Mouse (Mus musculus) colon, adult 2 months (tissue): ENCODE measurements around the gene Il10ra. TPM values are rescaled to one million over a fixed set of nuclear protein-coding genes. Genes with fewer than 3 reads are reported as not detected.

ENCODE experiments used
- polyA plus RNA-seq: library from polyadenylated mRNA; depleted of rRNA; stranded (reverse); fragments of >200 nt; gene quantifications from 2 replicates; pipeline ENCODE4 v1.2.3, GENCODE M21; 2012; rRNA removed

Il10ra gene
- polyA plus RNA-seq = 3.7 and 3.8 TPM in 2 replicates

GRCm38 (mm10) chr9:45268597-45269325 is at the start of gene Il10ra:
Gene Il10ra, minus strand, starts transcription at chr9:45269149.

Other genes starting within 250 kb of the Il10ra start
- 17.2 and 24.3 TPM in 2 replicates for gene Mpzl2, start 229.3 kb downstream of the Il10ra start, polyA plus RNA-seq
- gene Mpzl3, start 214.0 kb downstream of the Il10ra start, polyA plus RNA-seq = 6.0 and 10.1 TPM in 2 replicates
- 0.30 and 0.58 TPM in 2 replicates for gene Jaml, start 190.0 kb downstream of the Il10ra start, polyA plus RNA-seq
- 0.58 and 0.86 TPM in 2 replicates for gene Scn2b, start 151.4 kb downstream of the Il10ra start, polyA plus RNA-seq
- 0.10 and 0.13 TPM in 2 replicates for gene Scn4b, start 130.8 kb downstream of the Il10ra start, polyA plus RNA-seq
- gene BC049352, start 87.1 kb downstream of the Il10ra start, polyA plus RNA-seq = 0.13 TPM in 2 replicates
- 110 and 143 TPM in 2 replicates for gene Tmprss4, start 65.1 kb downstream of the Il10ra start, polyA plus RNA-seq
- gene Tmprss13, start 50.0 kb upstream of the Il10ra start, polyA plus RNA-seq = 2.0 and 2.5 TPM in 2 replicates
- gene Fxyd6, start 101.0 kb upstream of the Il10ra start, polyA plus RNA-seq = 54.7 and 75.2 TPM in 2 replicates
- gene Fxyd2, start 130.5 kb upstream of the Il10ra start, polyA plus RNA-seq = 6.7 and 12.8 TPM in 2 replicates
- gene Dscaml1, start 157.5 kb upstream of the Il10ra start, polyA plus RNA-seq = 0.74 TPM in 2 replicates